Mouse (Mus musculus) layer of hippocampus, adult 2 months (tissue): ENCODE data around the gene Fam196b. TPM values are rescaled to one million over a fixed set of nuclear protein-coding genes. Genes with fewer than 3 reads are reported as not detected.

ENCODE experiments used
- DNase-seq, 2 experiments: peaks; one replicate each; pipeline ENCODE4 v3.0.0; 2022; ENCODE audit warnings: low spot score in 2 of 2
- H3K27ac ChIP-seq: fragments of 200-600 bp; 2 replicates; pipeline ENCODE4 v1.8.1; 2022
- H3K4me3 ChIP-seq: fragments of 200-600 bp; 2 replicates; pipeline ENCODE4 v1.8.1; 2022; ENCODE audit warnings: mild to moderate bottlenecking
- CTCF ChIP-seq: fragments of 200-600 bp; conservative IDR thresholded peaks from 2 replicates; pipeline ENCODE4 v1.8.1; 2022; ENCODE audit warnings: antibody characterized with exemption, mild to moderate bottlenecking, moderate library complexity
- total RNA-seq, 2 experiments: library from RNA; stranded (reverse); gene quantifications; 2 replicates each; pipeline ENCODE4 v1.2.3; 2021

Fam196b gene
- total RNA-seq, 2 experiments from 2014 or later = 0.47 to 0.74 TPM

- DNase-seq = peak; percentile 70 to 80
- TF ChIP-seq CTCF = no peak
- Histone ChIP-seq H3K27ac (no peak overlapping the region), H3K4me3 (no peak overlapping the region)
These were observed 33.8 kb downstream of the Fam196b start for GRCm38 (mm10) chr11:34348287-34348918.

DNA sequence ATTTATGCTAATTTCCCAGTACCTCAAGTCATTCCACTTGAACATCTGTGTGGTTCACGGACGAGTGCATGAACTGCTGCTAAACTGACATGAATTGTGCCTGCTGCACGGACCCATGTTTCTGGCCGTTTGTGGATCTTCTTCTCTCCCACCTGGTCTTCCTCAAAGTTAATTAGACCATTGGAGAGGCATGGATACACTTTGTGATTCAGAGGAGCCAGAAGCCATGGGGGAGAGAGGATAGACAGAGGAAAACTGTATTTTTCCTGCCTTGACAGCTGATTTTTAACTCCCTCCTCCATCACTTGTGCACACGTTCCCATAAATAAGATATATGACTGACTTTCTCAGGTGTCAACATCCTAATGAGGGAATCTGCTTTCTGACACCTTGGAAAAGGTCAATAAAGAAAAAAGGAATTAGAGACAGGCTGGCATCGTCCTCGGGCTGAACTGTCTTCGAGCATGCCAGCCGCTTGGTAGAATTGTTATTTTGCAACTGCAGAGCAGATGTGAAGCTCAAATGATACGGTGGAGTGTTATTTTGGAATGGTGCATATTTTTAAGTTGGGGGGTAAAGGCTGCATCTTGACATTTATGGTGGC lies 34.9 kb downstream of the Fam196b start:
- no peak overlapping the region for H3K27ac ChIP-seq
- TF ChIP-seq CTCF = no peak
- no peak for DNase-seq
- no peak overlapping the region for H3K4me3 ChIP-seq

DNA sequence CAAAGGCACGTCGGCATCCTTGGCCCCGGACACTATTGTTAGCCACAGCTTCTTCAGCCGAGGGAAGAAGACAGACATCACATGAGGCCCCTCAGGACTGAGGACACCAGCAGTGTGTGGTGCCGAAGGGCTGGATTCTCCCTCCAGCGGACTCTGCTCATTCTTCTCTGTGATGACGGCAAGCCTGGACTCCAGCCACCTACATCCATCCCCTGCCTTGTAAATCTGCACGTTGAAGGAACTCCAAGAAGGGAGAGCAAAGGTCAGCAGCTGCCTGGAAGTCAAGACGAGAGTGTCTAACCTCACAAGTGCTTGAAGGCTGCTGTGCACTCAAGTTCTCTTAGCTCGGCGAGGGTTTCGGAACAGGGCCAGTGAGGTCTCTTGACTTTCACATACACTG lies 40.8 kb downstream of the Fam196b start:
- H3K27ac ChIP-seq = no peak overlapping the region
- no peak for DNase-seq
- TF ChIP-seq CTCF = no peak
- no peak overlapping the region for H3K4me3 ChIP-seq

GRCm38 (mm10) chr11:34356109-34356508 lies 41.5 kb downstream of the Fam196b start:
- DNase-seq = no peak
- Histone ChIP-seq H3K27ac (no peak overlapping the region), H3K4me3 (no peak overlapping the region)
- TF ChIP-seq CTCF = no peak

- Histone ChIP-seq H3K27ac (no peak overlapping the region), H3K4me3 (no peak overlapping the region)
- no peak for TF ChIP-seq CTCF
- no peak for DNase-seq
These were observed 57.6 kb downstream of the Fam196b start for GRCm38 (mm10) chr11:34372224-34372623.

DNA sequence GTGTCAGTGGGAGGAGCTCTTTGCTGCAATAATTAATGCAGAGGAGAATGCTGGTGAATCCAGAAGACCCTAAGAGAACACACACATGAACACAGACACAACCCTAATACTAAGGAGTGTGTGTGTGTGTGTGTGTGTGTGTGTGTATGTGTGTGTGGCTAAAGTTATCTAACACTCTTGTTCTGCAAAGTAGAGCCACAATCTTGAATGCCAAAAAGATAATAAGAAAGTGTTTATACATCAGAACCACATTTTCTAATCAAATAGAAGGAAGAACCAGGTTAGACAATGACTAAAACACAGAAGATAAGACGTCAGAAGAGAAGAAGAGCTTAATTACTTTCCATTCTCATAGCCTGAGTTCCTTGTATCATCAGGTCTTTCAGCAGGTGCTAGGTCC lies 60.9 kb downstream of the Fam196b start:
- TF ChIP-seq CTCF = no peak
- Histone ChIP-seq H3K27ac (no peak overlapping the region), H3K4me3 (no peak overlapping the region)
- DNase-seq = no peak

- DNase-seq = no peak
- no peak for TF ChIP-seq CTCF
- no peak overlapping the region for H3K4me3 ChIP-seq
- no peak overlapping the region for H3K27ac ChIP-seq
These were observed 63.0 kb downstream of the Fam196b start for GRCm38 (mm10) chr11:34377649-34378048.

DNA sequence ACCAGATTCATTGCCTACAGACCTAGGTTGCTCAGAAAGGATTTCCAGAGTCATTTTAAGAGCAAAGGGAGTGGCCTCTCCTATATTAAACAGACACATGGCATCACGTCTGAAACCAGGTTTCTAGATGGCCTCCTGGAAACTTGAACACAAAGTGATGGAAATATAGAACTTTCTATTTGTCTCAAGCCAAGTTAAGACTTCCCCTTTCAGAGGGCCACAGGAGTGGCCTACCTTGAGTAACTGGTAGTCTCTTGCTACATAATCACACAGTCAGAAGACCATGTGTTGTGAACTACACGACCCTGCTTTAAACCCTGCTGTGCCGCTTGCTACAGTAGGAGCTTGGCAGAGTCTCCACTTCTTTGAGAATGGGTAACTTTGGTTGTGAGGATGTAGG lies 68.9 kb downstream of the Fam196b start:
- TF ChIP-seq CTCF = no peak
- DNase-seq = no peak
- Histone ChIP-seq H3K27ac (no peak overlapping the region), H3K4me3 (no peak overlapping the region)

DNA sequence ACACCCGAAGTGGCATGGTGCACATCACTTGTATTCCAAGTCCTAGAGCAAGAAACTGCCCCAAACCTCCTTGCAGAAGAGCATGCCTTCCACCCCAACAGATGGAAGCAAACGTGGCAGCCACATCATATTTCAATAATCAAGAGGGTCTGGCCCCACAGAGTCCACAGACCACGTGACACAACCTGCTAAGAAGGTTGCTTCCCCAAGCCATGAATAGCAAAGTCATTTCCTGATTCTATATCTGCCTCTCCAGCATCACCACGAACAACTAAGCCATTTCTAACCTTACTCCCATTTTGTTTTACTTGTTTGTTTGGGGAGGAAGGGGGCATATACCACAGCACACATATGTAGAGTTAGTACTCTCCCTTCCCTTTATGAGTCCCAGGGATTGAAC lies 69.6 kb downstream of the Fam196b start:
- Histone ChIP-seq H3K27ac (no peak overlapping the region), H3K4me3 (no peak overlapping the region)
- no peak for DNase-seq
- TF ChIP-seq CTCF = no peak

DNA sequence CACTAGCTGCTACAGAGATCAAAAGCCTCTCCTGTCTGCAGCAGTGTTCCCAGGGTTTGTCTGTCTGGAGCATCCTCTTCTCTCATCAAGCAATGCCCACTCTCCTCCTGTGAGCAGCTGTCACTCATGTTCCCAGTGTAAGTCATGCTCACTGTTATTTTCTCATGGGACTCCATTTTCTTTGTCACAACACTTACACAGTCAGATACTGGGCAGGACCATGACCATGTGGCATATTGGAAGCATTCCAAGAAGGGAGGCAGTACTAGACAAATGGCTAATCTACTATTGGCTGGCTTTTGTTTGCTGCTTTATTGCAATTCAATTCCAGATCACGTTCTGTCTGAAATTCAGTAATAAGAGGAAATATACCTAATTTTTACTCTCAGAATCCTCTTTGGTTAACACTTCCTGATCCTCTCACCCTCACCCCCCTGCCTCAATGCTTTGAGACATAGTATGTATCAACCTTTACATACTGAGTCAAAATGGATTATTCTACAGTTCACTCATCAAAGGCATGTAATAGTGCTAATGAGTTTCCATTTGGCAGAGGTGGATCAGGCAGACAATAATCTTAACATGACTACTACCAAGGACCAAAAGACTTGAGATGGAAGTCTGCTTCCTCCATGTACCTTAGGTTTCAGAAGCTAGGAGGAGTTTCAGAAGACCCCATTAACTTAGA lies 70.5 kb downstream of the Fam196b start:
- no peak for TF ChIP-seq CTCF
- H3K27ac ChIP-seq = no peak overlapping the region
- H3K4me3 ChIP-seq = no peak overlapping the region
- peak in 1 of 2 experiments; percentile 19 for DNase-seq

GRCm38 (mm10) chr11:34389261-34390116 lies 74.9 kb downstream of the Fam196b start:
- H3K27ac ChIP-seq = no peak overlapping the region
- DNase-seq = no peak
- H3K4me3 ChIP-seq = no peak overlapping the region
- no peak for TF ChIP-seq CTCF

DNA sequence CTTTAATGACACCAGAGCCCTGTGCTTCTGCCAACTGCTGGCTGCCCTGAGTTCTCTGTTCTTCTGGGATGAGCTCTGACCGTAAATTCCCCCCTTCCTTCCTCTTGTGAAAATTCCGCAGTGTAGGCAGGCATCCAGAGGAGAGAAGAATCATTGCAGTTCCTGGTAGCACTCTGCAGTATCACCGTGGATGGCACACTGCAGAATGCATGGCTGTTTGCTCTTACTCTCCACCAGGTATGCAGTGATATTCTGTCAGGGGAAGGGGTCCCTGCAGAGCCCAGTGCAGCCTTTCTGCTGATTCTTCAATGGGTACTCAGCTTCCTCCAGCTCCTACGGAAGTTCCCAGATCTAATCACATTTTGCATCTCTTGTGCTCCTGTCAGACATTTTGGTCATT lies 77.5 kb downstream of the Fam196b start:
- Histone ChIP-seq H3K4me3 (no peak overlapping the region), H3K27ac (no peak overlapping the region)
- no peak for DNase-seq
- no peak for TF ChIP-seq CTCF

GRCm38 (mm10) chr11:34395802-34396201 lies 81.2 kb downstream of the Fam196b start:
- no peak for TF ChIP-seq CTCF
- Histone ChIP-seq H3K27ac (no peak overlapping the region), H3K4me3 (no peak overlapping the region)
- no peak for DNase-seq
